Mouse (Mus musculus) WW6 (cell line): ENCODE measurements around the gene Krt222.
"Not testable (repeated sequence)": the region's sequence is repeated elsewhere in the genome, so short reads cannot be mapped to it uniquely, and the experiment has no call there.

Source experiments
- DNase-seq: peaks from one replicate; pipeline ENCODE4 v3.0.0-alpha.2; 2013; ENCODE audit warnings: low read depth, low spot score

Gene Krt222

GRCm38 (mm10) chr11:99243820-99244374 is at the start of gene Krt222:
TSS of gene Krt222 (minus strand) at chr11:99244085.
- no peak for DNase-seq

GRCm38 (mm10) chr11:99292846-99293245 is 49.0 kb upstream of the Krt222 start:
- DNase-seq: peak; percentile 22

- DNase-seq: no peak
These were observed 41.0 kb upstream of the Krt222 start, which contains the start of gene Krt24 for GRCm38 (mm10) chr11:99284833-99285312. TSS of gene Krt24 (minus strand) at chr11:99285262.

GRCm38 (mm10) chr11:99284011-99284410 is 40.1 kb upstream of the Krt222 start:
- DNase-seq: no peak

- no peak for DNase-seq
These were observed 39.4 kb upstream of the Krt222 start for GRCm38 (mm10) chr11:99283334-99283733.

- DNase-seq: no peak
These were observed 37.2 kb upstream of the Krt222 start for GRCm38 (mm10) chr11:99281116-99281515.

- no peak for DNase-seq
These were observed 36.1 kb upstream of the Krt222 start for GRCm38 (mm10) chr11:99279986-99280385.

- no peak for DNase-seq
These were observed 32.9 kb upstream of the Krt222 start for GRCm38 (mm10) chr11:99276786-99277185.

- DNase-seq: no peak
These were observed 31.7 kb upstream of the Krt222 start for GRCm38 (mm10) chr11:99275624-99276023.

GRCm38 (mm10) chr11:99272721-99273120 is 28.8 kb upstream of the Krt222 start:
- no peak for DNase-seq

GRCm38 (mm10) chr11:99269192-99269591 is 25.3 kb upstream of the Krt222 start:
- DNase-seq: no peak

- DNase-seq: no peak
These were observed 21.9 kb upstream of the Krt222 start for GRCm38 (mm10) chr11:99265796-99266195.

GRCm38 (mm10) chr11:99265220-99265619 is 21.3 kb upstream of the Krt222 start:
- no peak for DNase-seq

- no peak for DNase-seq
These were observed 12.3 kb upstream of the Krt222 start for GRCm38 (mm10) chr11:99256213-99256612.

GRCm38 (mm10) chr11:99255316-99255715 is 11.4 kb upstream of the Krt222 start:
- DNase-seq: no peak

- DNase-seq: no peak
These were observed 10.0 kb upstream of the Krt222 start for GRCm38 (mm10) chr11:99253893-99254292.

GRCm38 (mm10) chr11:99252671-99253070 is 8.8 kb upstream of the Krt222 start:
- no peak for DNase-seq

- no peak for DNase-seq
These were observed 6.8 kb upstream of the Krt222 start for GRCm38 (mm10) chr11:99250666-99251065.

GRCm38 (mm10) chr11:99250241-99250640 is 6.4 kb upstream of the Krt222 start:
- DNase-seq: no peak

GRCm38 (mm10) chr11:99249115-99249514 is 5.2 kb upstream of the Krt222 start:
- no peak for DNase-seq

- DNase-seq: no peak
These were observed 4.0 kb upstream of the Krt222 start for GRCm38 (mm10) chr11:99247916-99248315.

- not testable (repeated sequence) for DNase-seq
These were observed 634 bp upstream of the Krt222 start for GRCm38 (mm10) chr11:99244519-99244918.

- DNase-seq: no peak
These were observed 575 bp downstream of the Krt222 start for GRCm38 (mm10) chr11:99243200-99243819.
